Mouse (Mus musculus): ENCODE results near the gene Ttc37.

DNA sequence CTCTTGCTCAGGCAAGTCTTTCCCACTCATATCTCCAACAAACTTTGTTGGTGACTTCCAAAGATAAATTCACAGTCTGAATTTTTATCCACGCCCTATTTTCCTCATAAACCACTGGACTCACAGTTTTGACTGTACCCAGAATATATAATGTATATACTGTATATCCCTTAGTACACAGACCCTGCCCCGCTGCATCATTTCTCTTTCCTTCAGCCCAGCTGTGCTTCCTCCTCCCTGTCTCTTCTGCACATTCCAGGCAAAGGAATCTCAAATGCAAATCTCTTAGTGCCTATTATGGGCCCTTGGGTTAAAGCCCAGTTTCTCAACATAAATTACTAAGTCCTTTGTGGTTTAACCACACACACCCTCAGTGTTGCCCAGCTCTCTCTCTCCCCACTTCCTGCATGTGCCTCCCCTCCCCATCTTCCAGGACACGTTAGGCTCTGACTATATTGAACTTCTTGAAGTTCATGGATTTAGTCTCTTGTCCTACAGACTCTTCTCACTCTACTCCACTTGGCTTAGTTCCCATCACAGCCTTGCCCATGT lies 98.8 kb downstream of the Ttc37 start:
- TF ChIP-seq CTCF (IDR thresholded peaks at IDR 0.05; ENCODE audit: insufficient read depth, low read depth, low read length) (no peak), POLR2A (IDR thresholded peaks at IDR 0.05; ENCODE audit: insufficient read depth, low read depth, low read length) (no peak)
